Mouse (Mus musculus) liver, embryonic 13.5 days (tissue): Measurements from ENCODE around the gene Cbln1. TPM values are rescaled to one million over a fixed set of nuclear protein-coding genes. Genes with fewer than 3 reads are reported as not detected.

ENCODE experiments used
- ATAC-seq: fragments of 200-750 bp; cut with Nextera tagmentation; 2 replicates; pipeline ENCODE4 v1.8.0; 2017; ENCODE audit warnings: low read depth, mild to moderate bottlenecking, moderate number of reproducible peaks, moderate library complexity
- DNase-seq: peaks from one replicate; pipeline ENCODE4 v3.0.0; 2022
- H3K27ac ChIP-seq: fragments of 300-500 bp; sonication (generic); 2 replicates; pipeline ENCODE4 v1.5.1; 2015; ENCODE audit warnings: moderate library complexity, mild to moderate bottlenecking, inconsistent platforms
- H3K27me3 ChIP-seq: fragments of 300-500 bp; sonication (generic); 2 replicates; pipeline ENCODE4 v1.6.1; 2015; ENCODE audit warnings: mild to moderate bottlenecking, inconsistent platforms
- H3K36me3 ChIP-seq: fragments of 300-500 bp; sonication (generic); 2 replicates; pipeline ENCODE4 v1.6.1; 2015; ENCODE audit warnings: mild to moderate bottlenecking, inconsistent platforms
- H3K4me1 ChIP-seq: fragments of 300-500 bp; sonication (generic); replicated peaks from 2 replicates; pipeline ENCODE4 v1.6.1; 2015; ENCODE audit warnings: inconsistent platforms
- H3K4me2 ChIP-seq: fragments of 300-500 bp; sonication (generic); 2 replicates; pipeline ENCODE4 v1.6.1; 2015; ENCODE audit warnings: inconsistent platforms, mild to moderate bottlenecking, moderate library complexity
- H3K4me3 ChIP-seq: fragments of 300-500 bp; sonication (generic); replicated peaks from 2 replicates; pipeline ENCODE4 v1.5.1; 2015; ENCODE audit warnings: mild to moderate bottlenecking, inconsistent platforms
- H3K9ac ChIP-seq: fragments of 300-500 bp; sonication (generic); 2 replicates; pipeline ENCODE4 v1.6.1; 2015; ENCODE audit warnings: mild to moderate bottlenecking, inconsistent platforms
- H3K9me3 ChIP-seq: fragments of 300-500 bp; sonication (generic); replicated peaks from 2 replicates; pipeline ENCODE4 v1.6.1; 2016; ENCODE audit warnings: inconsistent platforms
- WGBS: fragments of 180-500 bp; shearing (Covaris S2); methylation state at CpG from one replicate; pipeline ENCODE4 v1.1.7; 2015; ENCODE audit not compliant: insufficient replicate concordance; 5-methylcytosine and 5-hydroxymethylcytosine counted together
- polyA plus RNA-seq: library from polyadenylated mRNA; unstranded; fragments of >200 nt; fragmentation: Nextera tagmentation; extraction: Ambion mirVana; gene quantifications from 2 replicates; pipeline ENCODE4 v1.2.1, GENCODE M21; 2015

Cbln1 gene
- polyA plus RNA-seq, 1 experiment from 2014 or later = 0.05 TPM

DNA sequence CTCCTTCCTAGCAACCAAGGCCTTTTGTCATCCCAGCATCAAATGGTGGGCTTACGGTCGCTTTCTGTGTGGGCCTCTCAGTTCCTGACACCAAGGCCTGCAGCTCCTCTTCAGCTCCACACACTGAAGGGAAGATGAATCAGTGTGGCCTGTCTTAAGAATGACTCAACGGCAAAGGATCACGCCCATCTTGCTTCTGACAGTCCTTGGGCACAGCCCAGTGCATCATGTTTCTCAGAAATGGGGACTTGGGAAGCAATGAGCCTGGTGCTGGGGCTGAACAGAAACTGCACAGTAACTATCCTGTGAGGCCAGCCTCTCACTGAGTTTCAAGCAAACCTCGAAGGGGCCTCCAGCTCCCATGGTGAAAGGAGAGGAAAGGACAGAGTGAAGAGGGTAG is 47.7 kb downstream of the Cbln1 start:
- no peak for ATAC-seq
- no peak overlapping the region for H3K9ac ChIP-seq
- H3K4me3 ChIP-seq = no peak overlapping the region
- no peaks in the 10 kb centered on the region for H3K4me1 ChIP-seq
- no peak overlapping the region for H3K4me2 ChIP-seq
- H3K27me3 ChIP-seq = no peaks in the 10 kb centered on the region
- H3K36me3 ChIP-seq = no peaks in the 10 kb centered on the region
- H3K9me3 ChIP-seq = no peaks in the 10 kb centered on the region
- H3K27ac ChIP-seq = no peak overlapping the region
- no peak for DNase-seq
- 56% methylated on average over 5 of the region's 5 CpGs for WGBS

GRCm38 (mm10) chr8:87421697-87422096 is 50.7 kb downstream of the Cbln1 start:
- Histone ChIP-seq H3K27me3 (no peaks in the 10 kb centered on the region), H3K27ac (no peak overlapping the region), H3K9ac (no peak overlapping the region), H3K9me3 (no peaks in the 10 kb centered on the region), H3K36me3 (no peaks in the 10 kb centered on the region), H3K4me1 (no peaks in the 10 kb centered on the region), H3K4me3 (no peak overlapping the region), H3K4me2 (no peak overlapping the region)
- WGBS = 58% methylated on average over 8 of the region's 8 CpGs
- DNase-seq (no peak), ATAC-seq (no peak)

Other genes starting within 250 kb of the Cbln1 start
- gene 4933402J07Rik, start 91.2 kb upstream of the Cbln1 start, polyA plus RNA-seq = not detected in 2 replicates